Mouse (Mus musculus) E14TG2a.4 (cell line): ENCODE data around the gene Slc39a11.

ENCODE experiments used
- CTCF ChIP-seq: conservative IDR thresholded peaks from 2 replicates; pipeline ENCODE4 v1.5.1; 2014; ENCODE audit warnings: low read length
- NANOG ChIP-seq: IDR thresholded peaks from 2 replicates; pipeline ENCODE4 v1.6.1; 2014; ENCODE audit warnings: borderline replicate concordance, low read length, mixed read lengths

GRCm38 (mm10) chr11:113537715-113538114, 112.2 kb downstream of the Slc39a11 start:
- TF ChIP-seq CTCF (no peak), NANOG (no peak)
